Mouse (Mus musculus) frontal cortex, postnatal 10 days (tissue): Measurements from ENCODE around the gene Atp8b2.

ENCODE experiments used
- DNase-seq, 2 experiments: peaks; one replicate each; pipeline ENCODE4 v3.0.0; 2022; ENCODE audit warnings: low spot score in 2 of 2, mixed read lengths in 1 of 2

The Atp8b2 gene

GRCm38 (mm10) chr3:89959435-89959834 is 3.9 kb downstream of the Atp8b2 start:
- DNase-seq = peak in 1 of 2 experiments; percentile 70

GRCm38 (mm10) chr3:89957880-89958279 is 5.4 kb downstream of the Atp8b2 start:
- DNase-seq = no peak

DNA sequence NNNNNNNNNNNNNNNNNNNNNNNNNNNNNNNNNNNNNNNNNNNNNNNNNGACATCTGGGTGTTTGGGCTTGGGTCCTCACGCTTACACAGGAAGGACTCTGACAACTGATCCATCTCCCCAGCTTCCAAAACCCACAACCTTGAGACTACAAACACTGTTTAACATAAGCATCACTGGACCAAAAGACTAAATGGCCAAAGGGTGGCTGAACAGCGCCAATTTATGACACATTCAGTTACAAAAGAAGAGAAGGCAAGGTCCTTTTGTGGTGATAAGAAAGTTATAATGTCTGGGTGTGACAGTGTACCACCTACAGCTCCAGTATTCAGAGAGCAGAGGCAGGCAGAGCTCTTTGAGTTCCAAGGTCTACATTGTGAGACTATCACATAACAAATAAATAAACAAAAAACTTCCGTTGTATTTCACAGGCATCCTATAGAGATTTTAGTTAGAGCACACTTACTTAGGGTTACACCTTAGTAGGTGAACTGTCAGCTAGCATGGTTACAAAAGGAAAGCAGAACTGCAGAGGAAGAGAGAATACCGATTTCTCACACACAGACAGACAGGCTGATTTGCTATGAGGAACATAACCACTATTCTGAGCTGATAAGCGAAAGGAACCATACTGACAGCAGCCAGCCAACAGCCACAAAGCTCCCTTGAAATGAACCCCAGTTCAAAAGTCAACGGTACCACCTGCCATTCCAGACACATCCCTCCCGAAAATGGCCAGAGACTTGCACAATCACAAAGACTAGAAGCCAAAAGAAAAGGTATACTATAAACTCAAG is 6.9 kb downstream of the Atp8b2 start:
- DNase-seq = no peak

GRCm38 (mm10) chr3:89953420-89953819 is 9.9 kb downstream of the Atp8b2 start:
- DNase-seq = peak in 1 of 2 experiments; percentile 66

DNA sequence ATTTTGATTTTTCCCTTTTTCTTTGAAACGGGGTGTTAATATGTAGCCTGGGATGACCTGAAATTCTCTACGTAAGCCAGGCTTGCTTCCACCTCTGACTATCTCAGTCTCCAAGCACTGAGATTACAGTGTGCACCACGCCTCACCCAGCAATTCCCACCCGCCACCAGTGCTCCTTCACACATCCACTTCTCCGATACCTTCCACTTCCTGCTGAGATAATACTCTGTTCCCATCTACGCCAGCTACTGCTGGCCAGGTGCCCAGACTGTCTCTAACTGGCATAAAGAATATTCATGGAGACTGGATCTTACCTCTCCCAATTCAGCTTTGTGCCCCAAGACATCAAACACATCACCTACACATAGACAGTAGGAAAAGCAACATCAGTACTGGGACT is 14.7 kb downstream of the Atp8b2 start:
- no peak for DNase-seq

DNA sequence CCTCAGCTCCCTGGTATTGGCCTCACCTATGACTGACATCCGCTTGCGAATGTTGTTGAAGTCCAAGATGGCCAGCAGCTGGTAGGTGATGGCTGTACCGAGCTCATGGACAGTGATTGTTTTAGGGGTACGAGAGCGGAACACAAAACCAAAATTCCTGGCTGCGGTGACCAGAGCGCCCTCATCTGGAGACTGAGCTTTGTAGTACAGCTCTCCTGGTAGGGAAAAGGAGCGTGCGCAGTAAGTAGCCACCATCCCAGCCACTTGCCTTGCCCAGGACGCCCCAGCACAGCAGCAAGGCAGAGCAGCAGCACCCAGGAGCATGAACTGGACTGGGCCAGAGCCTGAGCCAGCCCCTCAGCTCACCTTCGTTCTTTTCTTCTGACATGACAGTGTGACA is 15.3 kb downstream of the Atp8b2 start:
- no peak for DNase-seq

- DNase-seq = no peak
Observed at GRCm38 (mm10) chr3:89945026-89945425, 18.3 kb downstream of the Atp8b2 start.

DNA sequence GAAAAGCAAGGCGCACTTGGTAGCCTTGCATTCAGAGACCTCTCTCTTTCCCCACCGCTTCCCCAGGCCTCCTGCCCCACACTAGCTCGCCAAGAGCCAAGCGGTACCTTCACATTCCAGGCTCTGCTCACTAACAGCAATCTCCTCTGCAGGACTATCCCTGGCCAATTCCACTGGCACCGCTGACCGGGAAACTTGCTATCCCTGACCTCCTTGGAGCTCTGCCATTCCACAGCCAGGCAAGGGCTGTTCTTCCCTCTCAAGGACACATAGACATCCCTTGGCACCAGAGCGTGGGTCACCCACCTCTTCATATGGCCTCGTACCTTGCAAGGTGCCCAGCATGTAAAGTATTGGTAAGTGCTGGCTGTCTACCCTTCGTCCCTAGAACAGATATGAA is 20.4 kb downstream of the Atp8b2 start:
- DNase-seq = no peak

DNA sequence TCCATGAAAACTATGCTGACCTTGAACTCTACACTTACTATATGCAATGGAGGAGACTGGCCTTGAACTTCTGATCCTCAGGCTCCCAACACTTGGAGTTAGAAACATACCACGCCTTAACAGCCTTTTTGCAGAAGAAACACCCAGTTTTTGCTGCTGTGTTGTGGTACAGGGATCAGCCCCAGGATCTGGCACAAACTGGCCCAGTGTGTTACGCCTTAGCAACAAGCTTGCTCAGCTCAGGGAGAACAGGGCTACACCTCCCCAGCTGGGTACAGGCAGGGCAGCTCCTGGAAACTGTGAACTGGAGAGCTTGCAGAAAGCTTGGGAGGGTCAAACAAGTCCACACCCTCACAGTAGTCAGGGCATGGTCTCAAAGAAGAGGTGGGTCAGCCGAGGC is 26.8 kb downstream of the Atp8b2 start:
- DNase-seq = no peak

GRCm38 (mm10) chr3:89932925-89933324 is 30.4 kb downstream of the Atp8b2 start:
- DNase-seq = no peak

DNA sequence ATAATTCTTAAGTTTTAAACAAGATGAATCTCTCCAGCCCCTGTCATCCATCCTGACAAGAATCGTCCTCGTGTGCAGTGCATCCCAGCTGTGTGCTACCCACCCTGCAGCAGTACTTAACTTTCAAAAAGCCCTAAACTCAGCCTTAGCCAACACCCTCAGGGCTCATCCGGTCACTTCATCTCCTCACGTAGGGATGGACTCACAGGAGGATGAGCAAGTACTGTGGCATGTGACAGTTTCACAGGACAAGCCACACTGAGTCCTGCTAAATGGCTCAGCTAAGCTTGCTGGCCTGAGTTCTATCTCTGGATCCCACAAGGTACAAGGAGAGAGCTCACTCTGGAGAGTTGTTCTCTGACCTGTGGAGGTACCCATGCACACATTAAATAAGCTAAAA is 34.4 kb downstream of the Atp8b2 start:
- no peak for DNase-seq

- no peak for DNase-seq
Observed at GRCm38 (mm10) chr3:89926440-89926839, 36.9 kb downstream of the Atp8b2 start.

- DNase-seq = no peak
Observed at GRCm38 (mm10) chr3:89920711-89921110, 42.6 kb downstream of the Atp8b2 start.

DNA sequence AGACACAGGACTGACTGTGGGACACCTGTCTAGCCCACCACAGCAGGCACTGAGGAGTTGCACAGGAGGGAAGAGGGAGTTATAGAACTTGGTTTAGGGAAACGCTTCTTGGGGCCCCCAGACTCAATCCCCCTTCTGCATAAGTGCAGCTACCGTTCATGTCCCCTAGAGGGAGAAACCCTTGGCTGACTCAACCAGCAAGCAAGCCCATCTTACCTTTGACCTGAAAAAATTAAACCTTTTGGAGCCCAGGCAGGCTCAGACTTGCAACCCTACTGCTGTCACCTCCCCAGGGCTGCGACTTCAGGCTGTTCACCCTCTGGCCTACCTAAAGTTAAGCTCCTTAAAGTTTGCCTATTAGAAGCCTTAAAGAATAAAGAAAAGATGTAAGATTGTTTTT is 45.9 kb downstream of the Atp8b2 start:
- no peak for DNase-seq

DNA sequence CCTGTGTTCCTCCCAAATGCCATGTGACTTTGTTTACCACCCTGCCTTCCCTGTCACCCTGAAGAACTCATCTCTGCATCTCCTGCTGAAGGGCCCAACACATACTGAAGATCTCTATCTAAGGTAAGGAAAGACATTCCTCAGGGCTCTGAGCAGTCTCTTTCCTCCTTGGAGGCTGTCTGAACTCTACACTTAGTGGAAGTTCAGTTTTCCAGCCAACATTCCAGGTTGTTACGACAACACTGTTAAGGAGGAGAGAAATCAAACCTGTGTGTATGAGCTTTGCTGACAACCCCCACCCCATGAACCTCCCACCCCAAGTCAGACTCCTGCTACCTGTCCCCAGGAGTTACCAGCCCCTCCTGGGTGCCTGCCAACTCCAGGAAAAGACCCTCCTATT is 46.7 kb downstream of the Atp8b2 start:
- DNase-seq = no peak

DNA sequence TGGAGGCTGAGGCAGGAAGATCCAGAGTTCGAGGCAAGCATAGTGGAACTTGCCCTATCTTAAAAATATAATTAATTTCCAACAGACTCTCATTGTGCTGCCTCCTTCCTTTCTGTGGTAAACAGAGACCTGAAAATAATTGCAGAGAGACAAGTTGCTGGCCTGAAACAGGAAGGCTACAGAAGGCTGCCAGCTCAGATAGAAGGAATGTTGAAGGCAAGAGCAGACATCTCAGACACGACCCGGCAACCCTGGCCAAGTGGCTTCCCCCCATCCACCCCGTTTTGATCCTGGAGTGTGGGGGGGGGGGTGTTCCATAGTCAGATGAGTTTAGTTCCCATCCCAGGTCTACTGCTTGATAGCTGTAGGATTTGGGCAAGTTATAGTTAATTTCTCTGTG is 48.6 kb downstream of the Atp8b2 start:
- no peak for DNase-seq

- DNase-seq = peak; percentile 59 to 66
Observed at GRCm38 (mm10) chr3:89912543-89913391, 50.5 kb downstream of the Atp8b2 start, which contains the start of gene Il6ra. TSS of gene Il6ra (minus strand) at chr3:89913196.

DNA sequence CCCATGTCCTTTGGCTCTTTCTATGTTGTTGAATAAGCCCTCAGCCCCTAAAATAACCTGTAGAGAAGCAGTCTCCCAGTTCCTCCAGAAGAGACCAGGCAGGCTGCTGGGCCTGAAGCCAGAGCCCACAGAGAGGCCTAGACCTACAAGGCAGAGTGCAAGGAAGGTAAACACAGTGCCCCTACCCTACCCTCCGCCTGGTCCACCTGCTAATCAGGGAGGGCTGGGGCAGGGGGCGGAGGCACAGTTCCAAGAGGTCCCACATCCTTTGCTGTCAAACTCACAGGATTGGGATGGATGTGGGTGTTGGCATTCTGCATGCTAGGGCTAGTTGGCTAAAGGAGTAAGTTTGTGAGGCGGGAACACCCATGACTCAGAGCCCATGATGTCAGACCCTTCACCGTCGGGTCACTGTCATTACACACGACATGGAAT is 51.2 kb downstream of the Atp8b2 start:
- no peak for DNase-seq

- DNase-seq = peak; percentile 31 to 58
Observed at GRCm38 (mm10) chr3:89911207-89911606, 52.1 kb downstream of the Atp8b2 start.

GRCm38 (mm10) chr3:89909703-89910542 is 53.4 kb downstream of the Atp8b2 start:
- DNase-seq = no peak

GRCm38 (mm10) chr3:89908836-89909235 is 54.5 kb downstream of the Atp8b2 start:
- DNase-seq = no peak

GRCm38 (mm10) chr3:89907846-89908245 is 55.5 kb downstream of the Atp8b2 start:
- DNase-seq = no peak
